Mouse (Mus musculus) liver, embryonic 12.5 days (tissue): ENCODE results near the gene Supt3. TPM values are rescaled to one million over a fixed set of nuclear protein-coding genes. Genes with fewer than 3 reads are reported as not detected.

Experiments used
- ATAC-seq: fragments of 200-750 bp; cut with Nextera tagmentation; 2 replicates; pipeline ENCODE4 v1.8.0; 2017; ENCODE audit warnings: moderate number of reproducible peaks, mild to moderate bottlenecking, moderate library complexity
- H3K27ac ChIP-seq: fragments of 300-500 bp; sonication (generic); 2 replicates; pipeline ENCODE4 v1.5.1; 2016; ENCODE audit warnings: mild to moderate bottlenecking
- H3K27me3 ChIP-seq: fragments of 300-500 bp; sonication (generic); replicated peaks from 2 replicates; pipeline ENCODE4 v1.6.1; 2016; ENCODE audit warnings: mild to moderate bottlenecking, moderate library complexity
- H3K36me3 ChIP-seq: fragments of 300-500 bp; sonication (generic); 2 replicates; pipeline ENCODE4 v1.6.1; 2016; ENCODE audit warnings: mild to moderate bottlenecking, moderate library complexity
- H3K4me1 ChIP-seq: fragments of 300-500 bp; sonication (generic); 2 replicates; pipeline ENCODE4 v1.6.1; 2016
- H3K4me2 ChIP-seq: fragments of 300-500 bp; sonication (generic); 2 replicates; pipeline ENCODE4 v1.6.1; 2016; ENCODE audit warnings: mild to moderate bottlenecking, moderate library complexity
- H3K4me3 ChIP-seq: fragments of 300-500 bp; sonication (generic); 2 replicates; pipeline ENCODE4 v1.5.1; 2016; ENCODE audit warnings: mild to moderate bottlenecking, moderate library complexity
- H3K9ac ChIP-seq: fragments of 300-500 bp; sonication (generic); 2 replicates; pipeline ENCODE4 v1.6.1; 2016; ENCODE audit warnings: mild to moderate bottlenecking, moderate library complexity
- H3K9me3 ChIP-seq: fragments of 300-500 bp; sonication (generic); replicated peaks from 2 replicates; pipeline ENCODE4 v1.6.1; 2016; ENCODE audit warnings: mild to moderate bottlenecking, moderate library complexity
- WGBS: fragments of 180-500 bp; shearing (Covaris S2); methylation state at CpG from one replicate; pipeline ENCODE4 v1.1.7; 2016; ENCODE audit not compliant: insufficient replicate concordance; 5-methylcytosine and 5-hydroxymethylcytosine counted together
- polyA plus RNA-seq: library from polyadenylated mRNA; unstranded; fragments of >200 nt; fragmentation: Nextera tagmentation; extraction: Ambion mirVana; gene quantifications from 2 replicates; pipeline ENCODE4 v1.2.1, GENCODE M21; 2016

Gene Supt3
- polyA plus RNA-seq: 10.9 and 11.1 TPM in 2 replicates

- Histone ChIP-seq H3K4me2 (peak within 1 kb of the TSS; percentile 79), H3K27ac (peak within 1 kb of the TSS; percentile 86), H3K9me3 (no peaks in the 10 kb centered on the region), H3K9ac (peak within 1 kb of the TSS; percentile 98), H3K4me1 (peaks cover 19% of the 10 kb centered on the region), H3K4me3 (peak within 1 kb of the TSS; percentile 97), H3K36me3 (no peaks in the 10 kb centered on the region), H3K27me3 (peaks cover 4% of the 10 kb centered on the region; the same call in 1 of the 2 replicates)
- under 1% methylated on average over 38 of the region's 40 CpGs for WGBS
- ATAC-seq: peak; percentile 98
Observed at GRCm38 (mm10) chr17:44776738-44777270, at the start of gene Supt3. Gene Supt3 (plus strand): TSS chr17:44777152.

GRCm38 (mm10) chr17:44727675-44728074 lies 49.3 kb upstream of the Supt3 start:
- ATAC-seq: no peak
- H3K9me3 ChIP-seq: no peaks in the 10 kb centered on the region
- H3K4me3 ChIP-seq: no peak overlapping the region
- H3K27ac ChIP-seq: no peak overlapping the region
- no peaks in the 10 kb centered on the region for H3K4me1 ChIP-seq
- H3K4me2 ChIP-seq: no peak overlapping the region
- H3K27me3 ChIP-seq: peaks cover 22% of the 10 kb centered on the region; the same call in 1 of the 2 replicates
- H3K9ac ChIP-seq: no peak overlapping the region
- H3K36me3 ChIP-seq: no peaks in the 10 kb centered on the region

GRCm38 (mm10) chr17:44728464-44728863 lies 48.5 kb upstream of the Supt3 start:
- no peak for ATAC-seq

GRCm38 (mm10) chr17:44733544-44734310 lies 43.2 kb upstream of the Supt3 start:
- Histone ChIP-seq H3K9ac (no peak overlapping the region; the same call in 1 of the 2 replicates), H3K27me3 (peaks cover 66% of the 10 kb centered on the region), H3K9me3 (no peaks in the 10 kb centered on the region), H3K27ac (no peak overlapping the region), H3K4me1 (peaks cover 34% of the 10 kb centered on the region), H3K4me2 (peak overlapping the region; percentile 74), H3K4me3 (peak overlapping the region; percentile 58), H3K36me3 (no peaks in the 10 kb centered on the region)
- no peak for ATAC-seq
- WGBS: 9% methylated on average over 23 of the region's 23 CpGs

More at GRCm38 (mm10) chr17:44728464-44728863, 48.5 kb upstream of the Supt3 start:
- no peaks in the 10 kb centered on the region for H3K36me3 ChIP-seq
- no peak overlapping the region for H3K4me3 ChIP-seq
- 32% methylated on average over 2 of the region's 2 CpGs for WGBS
- no peaks in the 10 kb centered on the region for H3K9me3 ChIP-seq
- H3K9ac ChIP-seq: no peak overlapping the region
- H3K4me2 ChIP-seq: no peak overlapping the region
- no peak overlapping the region for H3K27ac ChIP-seq
- H3K27me3 ChIP-seq: peaks cover 28% of the 10 kb centered on the region
- no peaks in the 10 kb centered on the region for H3K4me1 ChIP-seq

GRCm38 (mm10) chr17:44734501-44735222 lies 42.3 kb upstream of the Supt3 start:
- Histone ChIP-seq H3K4me3 (peak overlapping the region; percentile 58), H3K9ac (no peak overlapping the region; the same call in 1 of the 2 replicates), H3K36me3 (no peaks in the 10 kb centered on the region), H3K27ac (no peak overlapping the region), H3K27me3 (peaks cover 75% of the 10 kb centered on the region), H3K9me3 (no peaks in the 10 kb centered on the region), H3K4me1 (peaks cover 34% of the 10 kb centered on the region), H3K4me2 (peak overlapping the region; percentile 74)
- 2% methylated on average over 48 of the region's 48 CpGs for WGBS
- 0 out of 2 replicates have a peak, but pooled peaks have one; percentile 8 for ATAC-seq

- ATAC-seq: no peak
- Histone ChIP-seq H3K4me2 (peak overlapping the region; percentile 74), H3K27me3 (peaks cover 81% of the 10 kb centered on the region), H3K27ac (no peak overlapping the region), H3K9me3 (no peaks in the 10 kb centered on the region), H3K36me3 (no peaks in the 10 kb centered on the region), H3K9ac (peak overlapping the region; percentile 31; the same call in 1 of the 2 replicates), H3K4me3 (peak overlapping the region; percentile 58), H3K4me1 (peaks cover 34% of the 10 kb centered on the region)
- WGBS: under 1% methylated on average over 55 of the region's 64 CpGs
Observed at GRCm38 (mm10) chr17:44735223-44735990, 41.5 kb upstream of the Supt3 start.

- H3K9ac ChIP-seq: peak overlapping the region; percentile 31; the same call in 1 of the 2 replicates
- peak overlapping the region; percentile 58 for H3K4me3 ChIP-seq
- H3K27me3 ChIP-seq: peaks cover 87% of the 10 kb centered on the region
- H3K36me3 ChIP-seq: no peaks in the 10 kb centered on the region
- H3K9me3 ChIP-seq: no peaks in the 10 kb centered on the region
- no peak overlapping the region for H3K27ac ChIP-seq
- ATAC-seq: no peak
- peaks cover 34% of the 10 kb centered on the region for H3K4me1 ChIP-seq
- under 1% methylated on average over 58 of the region's 73 CpGs for WGBS
- peak overlapping the region; percentile 74 for H3K4me2 ChIP-seq
Observed at GRCm38 (mm10) chr17:44735991-44736561, 40.9 kb upstream of the Supt3 start.

- Histone ChIP-seq H3K36me3 (no peaks in the 10 kb centered on the region), H3K27ac (no peak overlapping the region), H3K27me3 (peaks cover 82% of the 10 kb centered on the region), H3K9ac (no peak overlapping the region), H3K4me2 (peak overlapping the region; percentile 42), H3K4me1 (peaks cover 34% of the 10 kb centered on the region), H3K9me3 (no peaks in the 10 kb centered on the region), H3K4me3 (0 out of 2 replicates have a peak overlapping the region, but pooled peaks have one; percentile 7)
- 2% methylated on average over 33 of the region's 33 CpGs for WGBS
- no peak for ATAC-seq
Observed at GRCm38 (mm10) chr17:44737275-44738120, 39.5 kb upstream of the Supt3 start.

- Histone ChIP-seq H3K4me2 (peak overlapping the region; percentile 42), H3K27me3 (peaks cover 78% of the 10 kb centered on the region), H3K4me1 (peaks cover 34% of the 10 kb centered on the region), H3K9ac (no peak overlapping the region), H3K4me3 (no peak overlapping the region), H3K36me3 (no peaks in the 10 kb centered on the region), H3K9me3 (no peaks in the 10 kb centered on the region), H3K27ac (no peak overlapping the region)
- WGBS: 2% methylated on average over 20 of the region's 22 CpGs
- ATAC-seq: no peak
Observed at GRCm38 (mm10) chr17:44738121-44738637, 38.8 kb upstream of the Supt3 start.

GRCm38 (mm10) chr17:44742246-44742645 lies 34.7 kb upstream of the Supt3 start:
- no peak overlapping the region for H3K4me2 ChIP-seq
- H3K9me3 ChIP-seq: no peaks in the 10 kb centered on the region
- no peak overlapping the region for H3K4me3 ChIP-seq
- H3K27ac ChIP-seq: no peak overlapping the region
- ATAC-seq: no peak
- H3K4me1 ChIP-seq: peaks cover 12% of the 10 kb centered on the region; the same call in 1 of the 2 replicates
- H3K36me3 ChIP-seq: no peaks in the 10 kb centered on the region
- WGBS: 78% methylated on average over 9 of the region's 9 CpGs
- H3K9ac ChIP-seq: no peak overlapping the region
- peaks cover 37% of the 10 kb centered on the region for H3K27me3 ChIP-seq
